Mouse (Mus musculus) stomach, postnatal 0 days (tissue): ENCODE measurements around the gene Palm. TPM values are rescaled to one million over a fixed set of nuclear protein-coding genes. Genes with fewer than 3 reads are reported as not detected.

Experiments used
- ATAC-seq: fragments of 200-750 bp; cut with Nextera tagmentation; 2 replicates; pipeline ENCODE4 v1.8.0; 2017; ENCODE audit not compliant: low FRiP score, low TSS enrichment
- DNase-seq: peaks from one replicate; pipeline ENCODE4 v3.0.0-alpha.2; 2016; ENCODE audit warnings: low spot score
- H3K27ac ChIP-seq: fragments of 300-500 bp; sonication (generic); replicated peaks from 2 replicates; pipeline ENCODE4 v1.5.1; 2014; ENCODE audit warnings: mild to moderate bottlenecking, control low read depth
- H3K27me3 ChIP-seq: fragments of 300-500 bp; sonication (generic); 2 replicates; pipeline ENCODE4 v1.6.1; 2014; ENCODE audit warnings: low read length; ENCODE audit not compliant: control insufficient read depth, insufficient read depth
- H3K36me3 ChIP-seq: fragments of 300-500 bp; sonication (generic); 2 replicates; pipeline ENCODE4 v1.6.1; 2014; ENCODE audit warnings: low read length, mixed read lengths; ENCODE audit not compliant: control insufficient read depth, insufficient read depth
- H3K4me1 ChIP-seq: fragments of 300-500 bp; sonication (generic); replicated peaks from 2 replicates; pipeline ENCODE4 v1.6.1; 2014; ENCODE audit warnings: antibody characterized with exemption; ENCODE audit not compliant: control insufficient read depth, insufficient read depth
- H3K4me2 ChIP-seq: fragments of 300-500 bp; sonication (generic); replicated peaks from 2 replicates; pipeline ENCODE4 v1.6.1; 2014; ENCODE audit warnings: low read depth, mild to moderate bottlenecking, control low read depth, moderate library complexity
- H3K4me3 ChIP-seq: fragments of 300-500 bp; sonication (generic); 2 replicates; pipeline ENCODE4 v1.5.1; 2014; ENCODE audit warnings: low read depth, low read length, control low read depth
- H3K9ac ChIP-seq: fragments of 300-500 bp; sonication (generic); 2 replicates; pipeline ENCODE4 v1.6.1; 2014; ENCODE audit warnings: mild to moderate bottlenecking, low read length, control low read depth, mixed read lengths
- H3K9me3 ChIP-seq: fragments of 300-500 bp; sonication (generic); 2 replicates; pipeline ENCODE4 v1.6.1; 2016; ENCODE audit warnings: low read length; ENCODE audit not compliant: control insufficient read depth
- CTCF ChIP-seq: IDR thresholded peaks from 2 replicates; pipeline ENCODE4 v1.5.1; 2016; ENCODE audit warnings: antibody characterized with exemption, low read depth, mild to moderate bottlenecking, moderate library complexity
- EP300 ChIP-seq: optimal IDR thresholded peaks from 2 replicates; pipeline ENCODE3; 2016; ENCODE audit warnings: antibody characterized with exemption
- WGBS: fragments of 180-500 bp; shearing (Covaris S2); extraction: QIAGEN DNeasy Blood & Tissue Kit; methylation state at CpG from one replicate; pipeline ENCODE4 v1.1.7; 2014; 5-methylcytosine and 5-hydroxymethylcytosine counted together
- polyA plus RNA-seq: library from polyadenylated mRNA; unstranded; fragments of >200 nt; fragmentation: Nextera tagmentation; extraction: Ambion mirVana; gene quantifications from 2 replicates; pipeline ENCODE4 v1.2.1, GENCODE M21; 2015

Gene Palm
- polyA plus RNA-seq, 1 experiment from 2014 or later, result 27.8 TPM

DNA sequence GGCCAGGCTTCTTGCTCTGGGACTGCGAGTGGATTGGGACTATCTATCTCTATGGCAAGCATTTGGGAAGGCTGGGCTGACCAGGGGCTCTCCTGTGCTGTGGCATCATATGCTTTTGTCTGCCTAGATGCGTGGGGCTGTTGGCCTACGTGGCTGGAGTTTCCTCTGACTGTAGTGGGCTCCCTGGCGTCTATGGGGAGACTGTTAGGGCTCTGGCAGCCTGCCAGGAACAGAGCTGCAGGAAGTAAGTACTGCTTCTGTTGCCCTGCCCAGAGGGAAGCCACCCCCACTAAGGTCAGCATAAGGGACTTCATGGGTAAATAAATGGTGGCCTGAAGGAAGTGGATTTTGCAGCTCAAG, 64.1 kb downstream of the Palm start:
- Histone ChIP-seq H3K27ac (peak overlapping the region; percentile 78), H3K4me2 (peak overlapping the region; percentile 92), H3K4me1 (peaks cover 23% of the 10 kb centered on the region), H3K36me3 (peaks cover 37% of the 10 kb centered on the region), H3K9ac (peak overlapping the region; percentile 99; the same call in 1 of the 2 replicates), H3K27me3 (no peaks in the 10 kb centered on the region), H3K9me3 (no peaks in the 10 kb centered on the region), H3K4me3 (peak overlapping the region; percentile 94)
- DNase-seq, result peak; percentile 87
- no peak for ATAC-seq
- TF ChIP-seq EP300 (no peak), CTCF (no peak)
- 6% methylated on average over 4 of the region's 4 CpGs for WGBS

DNA sequence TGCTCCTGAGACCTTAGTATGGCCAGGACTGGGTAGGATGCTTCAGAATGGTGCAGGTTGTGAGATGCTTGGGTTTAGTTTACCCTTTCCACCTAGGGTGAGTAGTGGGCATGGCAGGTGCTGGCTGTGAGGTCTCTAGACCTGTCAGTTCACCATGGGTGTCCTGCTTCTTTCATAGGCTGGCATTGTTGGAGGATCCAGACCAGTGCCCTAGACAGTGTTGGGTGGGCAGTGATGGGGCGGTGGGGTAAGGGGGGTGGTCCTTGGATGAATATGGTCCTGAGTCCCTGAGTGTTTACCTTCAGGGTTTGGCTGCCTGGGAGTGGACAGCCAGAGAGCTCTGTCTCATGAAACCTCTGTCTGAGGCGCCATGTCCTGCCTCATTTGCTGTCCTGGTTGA, 64.5 kb downstream of the Palm start:
- ATAC-seq (no peak), DNase-seq (no peak)
- peaks cover 41% of the 10 kb centered on the region for H3K36me3 ChIP-seq

DNA sequence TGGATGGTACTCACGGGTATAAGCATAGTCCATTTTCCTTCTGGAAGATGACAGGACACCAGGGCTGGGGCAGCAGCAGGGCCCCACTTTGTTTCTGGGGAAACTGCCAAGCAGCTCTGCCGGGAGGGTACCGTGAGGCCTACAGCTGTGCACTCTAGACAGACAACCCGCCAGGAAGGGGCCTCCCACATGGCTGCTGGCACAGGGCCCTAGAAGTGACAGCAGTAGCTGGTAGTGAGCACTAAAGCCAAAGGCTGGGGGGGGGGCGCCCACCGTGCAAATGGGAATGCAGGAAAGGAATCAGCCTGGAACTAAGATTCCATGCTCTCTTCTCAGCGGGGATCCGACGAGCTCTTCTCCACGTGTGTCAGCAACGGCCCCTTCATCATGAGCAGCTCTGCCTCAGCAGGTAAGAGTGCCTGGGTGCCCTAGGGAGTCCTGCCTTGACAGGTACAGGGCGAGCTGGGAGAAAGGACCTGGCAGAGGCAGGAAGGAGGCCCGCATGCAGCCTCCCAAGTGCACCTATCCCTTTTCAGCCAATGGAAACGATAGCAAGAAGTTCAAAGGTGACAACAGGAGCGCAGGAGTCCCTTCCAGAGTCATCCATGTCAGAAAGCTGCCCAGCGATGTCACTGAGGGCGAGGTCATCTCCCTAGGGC, 65.2 kb downstream of the Palm start:
- no peak for DNase-seq
- H3K27ac ChIP-seq, result peak overlapping the region; percentile 45; the same call in 1 of the 2 replicates
- WGBS, result 28% methylated on average over 16 of the region's 17 CpGs
- no peaks in the 10 kb centered on the region for H3K9me3 ChIP-seq
- TF ChIP-seq EP300 (no peak), CTCF (no peak)
- H3K27me3 ChIP-seq, result no peaks in the 10 kb centered on the region
- H3K36me3 ChIP-seq, result peaks cover 42% of the 10 kb centered on the region
- no peak overlapping the region for H3K9ac ChIP-seq
- H3K4me1 ChIP-seq, result peaks cover 16% of the 10 kb centered on the region
- no peak for ATAC-seq
- H3K4me3 ChIP-seq, result peak overlapping the region; percentile 94; the same call in 1 of the 2 replicates
- H3K4me2 ChIP-seq, result peak overlapping the region; percentile 92

More for the DNA sequence above, 64.5 kb downstream of the Palm start:
- TF ChIP-seq EP300 (no peak), CTCF (no peak)
- H3K4me2 ChIP-seq, result peak overlapping the region; percentile 92
- H3K9ac ChIP-seq, result peak overlapping the region; percentile 23; the same call in 1 of the 2 replicates
- peak overlapping the region; percentile 78 for H3K27ac ChIP-seq
- H3K9me3 ChIP-seq, result no peaks in the 10 kb centered on the region
- peak overlapping the region; percentile 94 for H3K4me3 ChIP-seq
- H3K4me1 ChIP-seq, result peaks cover 19% of the 10 kb centered on the region
- WGBS, result 36% methylated on average over 2 of the region's 2 CpGs
- no peaks in the 10 kb centered on the region for H3K27me3 ChIP-seq

DNA sequence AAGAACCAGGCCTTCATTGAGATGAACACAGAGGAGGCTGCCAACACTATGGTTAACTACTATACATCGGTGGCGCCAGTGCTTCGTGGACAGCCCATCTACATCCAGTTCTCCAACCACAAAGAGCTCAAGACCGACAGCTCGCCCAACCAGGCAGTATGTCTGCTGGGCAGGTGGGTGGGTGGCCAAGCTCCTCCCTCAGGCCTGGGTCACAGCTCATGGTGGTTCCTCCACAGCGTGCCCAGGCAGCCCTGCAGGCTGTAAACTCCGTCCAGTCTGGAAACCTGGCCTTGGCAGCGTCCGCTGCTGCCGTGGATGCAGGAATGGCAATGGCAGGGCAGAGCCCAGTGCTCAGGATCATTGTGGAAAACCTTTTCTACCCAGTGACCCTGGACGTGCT, 65.7 kb downstream of the Palm start:
- DNase-seq, result no peak
- H3K4me2 ChIP-seq, result no peak overlapping the region
- H3K4me3 ChIP-seq, result no peak overlapping the region
- 60% methylated on average over 11 of the region's 11 CpGs for WGBS
- H3K9me3 ChIP-seq, result no peaks in the 10 kb centered on the region
- no peak overlapping the region for H3K27ac ChIP-seq
- no peak overlapping the region for H3K9ac ChIP-seq
- H3K4me1 ChIP-seq, result peaks cover 16% of the 10 kb centered on the region
- peaks cover 42% of the 10 kb centered on the region for H3K36me3 ChIP-seq
- TF ChIP-seq EP300, result no peak
- TF ChIP-seq CTCF, result no peak
- no peaks in the 10 kb centered on the region for H3K27me3 ChIP-seq
- ATAC-seq, result no peak

DNA sequence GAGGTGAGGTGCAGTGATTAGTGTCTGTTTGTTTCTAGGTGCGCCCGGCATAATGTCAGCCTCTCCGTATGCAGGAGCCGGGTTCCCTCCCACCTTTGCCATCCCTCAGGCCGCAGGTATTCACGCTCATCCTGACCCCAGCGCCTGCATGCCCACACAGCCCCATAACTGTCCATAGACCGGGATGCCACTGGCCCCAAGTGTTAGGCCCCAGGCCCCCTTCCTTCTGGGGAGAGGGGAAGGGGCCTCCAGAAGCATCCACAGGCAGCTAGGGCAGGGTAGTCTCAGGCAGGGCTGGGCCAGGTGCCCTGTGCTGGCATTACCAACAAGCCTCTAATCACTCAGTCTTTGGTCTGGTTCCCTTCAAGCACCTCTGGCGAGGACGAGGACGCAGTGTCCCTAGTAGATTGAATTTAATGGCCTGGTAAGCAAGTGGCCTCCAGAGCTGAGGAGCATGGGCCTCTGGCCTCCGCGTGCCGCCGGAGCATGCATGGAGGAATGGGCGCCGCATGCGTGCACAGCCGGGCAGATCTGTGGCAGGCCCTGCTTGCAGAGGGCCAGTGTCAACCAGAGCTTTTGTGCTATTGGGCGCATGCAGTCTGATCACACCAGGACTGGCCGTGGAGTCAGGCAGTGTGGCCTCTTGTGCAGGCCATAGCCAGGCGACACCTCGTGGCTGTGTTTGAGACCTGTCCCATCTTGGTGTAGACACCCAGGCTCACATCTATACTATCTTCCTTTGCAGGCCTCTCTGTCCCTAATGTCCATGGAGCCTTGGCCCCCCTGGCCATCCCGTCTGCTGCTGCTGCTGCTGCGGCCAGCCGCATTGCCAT, 66.9 kb downstream of the Palm start:
- TF ChIP-seq EP300 (no peak), CTCF (no peak)
- Histone ChIP-seq H3K9ac (0 out of 2 replicates have a peak overlapping the region, but pooled peaks have one; percentile 4), H3K27ac (no peak overlapping the region), H3K27me3 (no peaks in the 10 kb centered on the region), H3K36me3 (peaks cover 44% of the 10 kb centered on the region), H3K4me2 (no peak overlapping the region), H3K4me1 (peaks cover 16% of the 10 kb centered on the region), H3K9me3 (no peaks in the 10 kb centered on the region), H3K4me3 (no peak overlapping the region)
- WGBS, result 83% methylated on average over 26 of the region's 26 CpGs
- ATAC-seq, result no peak
- no peak for DNase-seq
